Mouse (Mus musculus): ENCODE measurements at regions not wholly inside any gene's neighbourhood (a gene's known extent, or its start where the extent isn't known, plus 50 kb on each side); places are given as distances from the start of the nearest gene placed in this dataset.

- no peak for DNase-seq (ENCODE audit: low read depth)
Measured at GRCm38 (mm10) chr3:34465040-34465831, 185.0 kb upstream of the Sox2 start.

- DNase-seq (ENCODE audit: low read depth) = no peak
Measured at GRCm38 (mm10) chr3:34458766-34459165, 191.4 kb upstream of the Sox2 start.

GRCm38 (mm10) chr3:34457821-34458220 is 192.4 kb upstream of the Sox2 start:
- no peak for DNase-seq (ENCODE audit: low read depth)

GRCm38 (mm10) chr3:34456488-34457433 is 193.4 kb upstream of the Sox2 start:
- no peak for DNase-seq (ENCODE audit: low read depth)

GRCm38 (mm10) chr3:34454026-34454624 is 196.1 kb upstream of the Sox2 start:
- no peak for DNase-seq (ENCODE audit: low read depth)

- DNase-seq (ENCODE audit: low read depth) = no peak
Measured at GRCm38 (mm10) chr3:34445354-34445753, 204.9 kb upstream of the Sox2 start.

GRCm38 (mm10) chr3:34444802-34445201 is 205.4 kb upstream of the Sox2 start:
- no peak for DNase-seq (ENCODE audit: low read depth)

GRCm38 (mm10) chr3:34443731-34444628 is 206.2 kb upstream of the Sox2 start:
- no peak for DNase-seq (ENCODE audit: low read depth)

- DNase-seq (ENCODE audit: low read depth) = no peak
Measured at GRCm38 (mm10) chr3:34443307-34443706, 206.9 kb upstream of the Sox2 start.

GRCm38 (mm10) chr3:34441792-34442191 is 208.4 kb upstream of the Sox2 start:
- DNase-seq (ENCODE audit: low read depth) = no peak

GRCm38 (mm10) chr3:34441266-34441665 is 208.9 kb upstream of the Sox2 start:
- DNase-seq (ENCODE audit: low read depth) = no peak

- DNase-seq (ENCODE audit: low read depth) = no peak
Measured at GRCm38 (mm10) chr3:34434901-34435300, 215.3 kb upstream of the Sox2 start.

- no peak for DNase-seq (ENCODE audit: low read depth)
Measured at GRCm38 (mm10) chr3:34427967-34428366, 222.2 kb upstream of the Sox2 start.

GRCm38 (mm10) chr3:34427495-34427894 is 222.7 kb upstream of the Sox2 start:
- DNase-seq (ENCODE audit: low read depth) = no peak

GRCm38 (mm10) chr3:34426955-34427354 is 223.2 kb upstream of the Sox2 start:
- DNase-seq (ENCODE audit: low read depth) = no peak

GRCm38 (mm10) chr3:34411915-34412306 is 238.3 kb upstream of the Sox2 start:
- DNase-seq (ENCODE audit: low read depth) = no peak

GRCm38 (mm10) chr3:34411142-34411914 is 238.9 kb upstream of the Sox2 start:
- no peak for DNase-seq (ENCODE audit: low read depth)

- DNase-seq (ENCODE audit: low read depth) = no peak
Measured at GRCm38 (mm10) chr3:34403586-34403985, 246.6 kb upstream of the Sox2 start.

- no peak for DNase-seq (ENCODE audit: low read depth)
Measured at GRCm38 (mm10) chr3:34391275-34391674, 258.9 kb upstream of the Sox2 start.

- no peak for DNase-seq (ENCODE audit: low read depth)
Measured at GRCm38 (mm10) chr3:34384965-34385505, 265.2 kb upstream of the Sox2 start.
